Mouse (Mus musculus) spleen, postnatal 4 days (tissue): ENCODE data around the gene Spata33.
"Not testable (repeated sequence)": the region's sequence is repeated elsewhere in the genome, so short reads cannot be mapped to it uniquely, and the experiment has no call there.

ENCODE experiments used
- DNase-seq, 2 experiments: peaks; one replicate each; pipeline ENCODE4 v3.0.0; 2022; ENCODE audit warnings: low spot score in 2 of 2

Spata33 gene

GRCm38 (mm10) chr8:123233300-123233699 lies 20.7 kb downstream of the Spata33 start:
- DNase-seq: no peak

GRCm38 (mm10) chr8:123233760-123234159 lies 21.1 kb downstream of the Spata33 start:
- DNase-seq: no peak

DNA sequence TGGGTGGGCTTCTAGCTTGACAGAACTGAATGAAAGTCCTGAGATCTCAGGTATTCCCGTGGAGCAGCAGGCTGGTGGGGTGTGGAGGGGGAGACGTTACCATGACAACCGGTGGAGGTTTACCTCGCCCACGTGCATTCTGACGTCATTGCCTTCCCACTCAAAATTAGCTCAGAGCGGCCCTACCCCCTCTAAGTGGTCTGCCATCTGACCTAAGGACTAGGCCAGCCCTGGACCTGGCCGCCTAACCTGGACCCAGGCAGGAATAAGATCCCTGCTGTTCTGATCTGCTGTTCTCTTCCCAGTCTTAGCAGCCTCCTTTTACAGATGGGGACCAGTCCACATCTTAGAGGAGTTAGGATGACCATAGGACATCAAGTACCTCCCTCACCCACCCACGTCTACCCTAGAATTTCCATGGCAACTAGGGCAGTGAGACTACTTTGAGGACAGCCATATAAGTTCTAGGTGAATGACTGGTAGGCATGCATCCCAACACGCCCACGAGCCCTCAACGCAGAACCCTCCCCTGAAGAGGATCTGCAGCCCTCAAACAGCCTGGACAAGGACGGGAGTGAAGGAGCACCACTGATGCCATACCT lies 22.4 kb downstream of the Spata33 start:
- no peak for DNase-seq

DNA sequence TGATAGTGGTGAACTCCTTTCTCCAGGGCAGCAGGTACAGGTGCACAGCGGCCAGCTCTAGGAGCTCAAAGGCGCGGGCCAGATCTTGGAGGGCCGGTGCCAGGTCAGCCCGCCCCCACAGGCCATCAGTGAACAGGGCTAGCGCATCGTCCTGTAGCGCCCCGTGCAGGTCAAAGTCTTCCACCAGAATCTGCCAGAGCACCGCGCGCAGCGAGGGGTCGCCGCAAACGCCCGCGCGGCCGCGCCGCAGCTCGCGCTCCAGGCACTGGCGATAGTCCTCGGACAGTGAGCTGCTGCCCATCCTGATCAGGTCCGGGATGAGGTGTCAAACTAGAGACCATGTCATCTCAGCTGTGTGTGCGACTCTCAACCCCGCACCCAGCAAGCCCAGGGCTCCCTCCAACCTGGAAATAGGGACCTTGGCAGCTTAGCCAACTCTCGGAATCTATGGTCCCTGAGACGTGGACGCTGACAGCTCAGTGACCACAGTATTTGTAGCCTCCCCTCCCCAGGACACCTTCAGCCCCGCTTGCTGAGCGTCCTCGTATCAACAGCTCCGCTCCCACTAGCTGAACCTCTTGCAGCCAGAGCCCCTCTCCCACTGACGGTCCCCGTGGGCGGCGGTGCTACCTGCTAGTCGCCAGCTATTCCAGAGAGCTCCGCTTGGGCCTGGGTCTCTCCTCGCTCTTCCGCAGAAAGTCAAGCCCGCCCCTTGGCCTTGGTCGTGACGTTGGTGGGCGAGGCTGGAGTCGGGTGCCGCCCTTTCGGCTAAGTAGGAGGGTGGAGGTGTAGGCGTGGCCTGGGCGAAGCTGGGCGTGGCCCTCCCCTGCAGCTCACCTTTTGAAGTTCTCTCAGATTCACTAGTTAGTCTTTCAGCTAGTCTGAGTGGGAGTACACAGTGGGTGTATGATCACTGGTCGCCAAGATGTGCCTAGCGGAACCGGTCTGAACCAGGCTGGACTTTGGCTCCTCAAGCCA lies 23.2 kb downstream of the Spata33 start, which contains the start of gene Spata2l:
TSS of gene Spata2l (minus strand) at position 714 of the 978 bp plus-strand sequence.
- peak; percentile 86 to 91 for DNase-seq

DNA sequence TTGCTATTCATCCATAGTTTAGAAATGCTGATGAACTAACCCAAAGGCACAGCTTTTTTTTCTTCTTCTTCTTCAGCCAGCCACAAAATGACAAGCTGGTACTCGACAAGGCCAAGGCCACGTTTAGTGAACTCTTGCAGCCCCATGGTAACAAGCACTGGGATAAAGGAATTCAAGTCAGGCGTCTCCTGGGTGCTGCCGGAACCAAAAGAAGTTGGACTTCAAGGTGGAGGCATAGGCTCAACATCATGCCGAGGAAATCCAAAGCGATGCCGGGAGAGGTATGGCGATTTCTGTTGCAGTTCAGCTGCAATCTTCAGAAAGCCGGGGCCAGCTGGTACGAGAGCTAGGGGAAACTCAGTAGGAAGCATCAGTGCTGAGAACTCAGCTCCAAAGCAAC lies 26.8 kb downstream of the Spata33 start:
- no peak for DNase-seq

DNA sequence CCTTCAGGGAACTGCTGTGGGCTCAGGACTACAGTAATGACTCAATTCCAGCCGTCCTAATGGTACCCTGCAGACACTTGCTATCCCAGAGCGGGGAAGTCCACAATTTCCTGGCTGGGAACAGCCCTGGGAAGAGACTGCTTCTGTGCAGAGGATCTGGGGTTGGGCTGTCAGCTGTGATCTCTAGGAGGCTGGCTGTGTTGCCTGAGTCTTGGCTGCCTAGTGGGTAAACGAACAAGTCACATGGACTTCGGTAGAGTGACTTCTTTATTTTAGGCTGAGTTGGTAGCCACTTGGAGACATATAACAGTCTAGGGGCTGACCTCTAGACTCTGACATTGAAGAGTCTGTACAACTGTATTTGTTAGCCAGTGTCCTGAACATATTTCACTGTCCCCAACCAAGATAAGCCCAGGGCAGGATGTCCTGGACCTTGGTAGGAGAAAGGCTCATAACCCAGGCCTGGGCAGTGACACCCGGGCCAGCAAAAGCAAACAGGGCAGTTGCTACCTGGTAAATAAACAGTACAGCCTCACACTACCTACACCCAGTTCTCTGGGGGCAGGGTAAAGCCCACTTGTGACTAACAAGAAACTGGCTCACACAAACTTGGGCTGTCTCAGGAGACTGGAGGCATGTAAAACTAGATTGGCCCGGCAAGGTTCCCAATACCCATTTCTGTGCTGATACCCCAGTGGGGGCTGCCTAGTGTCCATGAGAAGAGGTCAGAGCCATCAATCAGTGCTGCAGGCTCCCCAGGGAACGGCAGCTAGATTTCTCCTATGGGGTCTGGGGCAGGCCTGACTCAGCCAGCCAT lies 29.7 kb downstream of the Spata33 start:
- DNase-seq: no peak

DNA sequence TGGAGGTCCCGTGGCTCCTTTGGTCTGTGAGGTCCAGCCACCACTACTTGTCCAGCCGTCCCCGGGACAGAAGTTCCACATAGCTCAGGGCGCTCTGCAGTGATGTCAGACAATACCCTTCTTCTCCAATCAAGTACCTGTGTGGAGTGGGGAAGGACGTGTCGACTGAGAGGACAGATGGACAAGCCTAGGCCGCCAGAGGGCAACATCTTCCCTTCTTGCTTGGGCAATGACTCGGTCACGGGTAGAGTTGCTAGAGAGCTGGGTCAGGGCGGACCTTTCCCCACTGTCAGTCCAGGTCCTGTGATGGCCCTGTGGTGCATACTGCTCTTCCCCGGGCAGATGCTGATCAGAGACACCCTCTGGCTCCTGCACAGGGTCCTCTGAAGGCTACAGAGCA lies 30.4 kb downstream of the Spata33 start:
- DNase-seq: no peak

DNA sequence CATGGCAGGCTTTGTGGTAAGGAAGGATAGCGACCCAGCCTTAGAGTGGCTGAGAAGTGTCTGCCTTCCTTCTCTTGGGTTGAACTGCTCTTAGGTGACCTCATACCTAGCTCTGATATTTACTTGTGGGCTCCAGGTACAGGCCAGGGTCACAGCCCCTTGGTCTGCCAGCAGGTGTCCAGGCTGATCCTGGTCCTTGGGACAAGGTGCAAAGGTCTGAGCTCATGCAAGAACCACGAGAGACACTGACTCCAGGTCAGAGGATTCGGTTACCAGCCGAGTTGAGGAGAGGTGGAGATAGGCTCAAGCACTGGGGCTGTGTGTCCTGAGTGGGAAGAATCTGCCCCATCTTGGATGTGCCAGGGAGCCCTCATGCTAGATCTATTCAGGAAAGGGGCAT lies 31.8 kb downstream of the Spata33 start:
- DNase-seq: peak in 1 of 2 experiments; percentile 59

DNA sequence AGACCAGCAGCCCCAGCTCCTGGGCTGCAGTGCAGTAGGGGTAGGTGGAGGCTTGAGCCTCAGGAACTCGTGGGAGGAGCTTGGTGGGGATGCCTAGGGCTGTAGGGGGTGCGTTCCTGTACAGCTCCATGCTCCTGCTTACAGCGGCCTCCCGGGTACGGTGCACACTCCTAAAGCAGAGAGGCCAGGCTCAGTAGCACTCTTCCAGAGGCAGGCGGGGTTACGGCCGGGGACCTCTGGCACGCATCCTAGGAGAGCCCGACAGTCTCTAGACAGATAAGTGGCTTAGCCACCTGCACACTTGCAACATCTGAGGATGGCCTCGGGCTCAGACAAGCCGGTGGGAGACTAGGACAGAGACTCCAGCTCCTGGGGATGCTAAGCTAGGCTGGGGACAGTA lies 32.9 kb downstream of the Spata33 start:
- peak in 1 of 2 experiments; percentile 58 for DNase-seq

DNA sequence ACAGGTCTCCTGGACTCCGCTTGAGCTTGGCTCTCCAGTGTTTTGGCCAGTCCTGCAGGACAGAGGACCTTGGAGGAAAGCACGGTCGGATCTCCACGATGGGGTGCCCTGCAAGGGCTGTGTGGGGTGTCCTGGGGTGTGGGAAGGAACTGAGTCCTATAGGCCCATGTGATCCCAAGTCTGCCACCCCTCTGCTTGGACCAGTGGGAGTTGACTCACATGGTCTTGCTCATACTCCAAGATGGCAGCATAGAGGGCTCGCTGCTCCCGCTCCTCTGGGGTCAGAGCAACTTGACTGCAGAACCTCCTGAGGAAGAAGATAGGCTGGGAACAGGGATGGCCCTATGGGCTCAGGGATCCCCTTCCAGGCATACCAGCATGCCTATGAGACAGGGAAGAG lies 35.1 kb downstream of the Spata33 start:
- DNase-seq: peak in 1 of 2 experiments; percentile 58

DNA sequence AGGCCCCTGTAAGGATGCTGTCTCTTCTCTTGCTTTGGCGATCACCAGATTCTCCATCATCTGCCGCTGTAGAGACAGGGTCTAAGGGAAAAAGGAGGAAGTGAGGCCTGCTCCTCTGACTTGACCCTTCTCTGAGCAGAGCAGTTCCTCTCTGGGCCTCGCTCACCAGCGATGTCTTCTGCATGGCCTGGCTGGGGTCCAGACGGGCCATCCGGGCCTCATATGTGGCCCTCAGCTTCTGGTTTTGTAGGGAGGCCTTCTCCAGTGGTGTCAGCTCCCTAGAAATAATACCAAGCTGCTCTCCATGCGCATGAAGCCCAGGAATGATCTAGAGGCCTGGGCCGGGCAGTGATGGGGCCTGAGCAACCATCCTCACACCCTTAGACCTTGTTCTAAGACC lies 36.0 kb downstream of the Spata33 start:
- peak in 1 of 2 experiments; percentile 58 for DNase-seq

GRCm38 (mm10) chr8:123250940-123251339 lies 38.3 kb downstream of the Spata33 start:
- DNase-seq: no peak

DNA sequence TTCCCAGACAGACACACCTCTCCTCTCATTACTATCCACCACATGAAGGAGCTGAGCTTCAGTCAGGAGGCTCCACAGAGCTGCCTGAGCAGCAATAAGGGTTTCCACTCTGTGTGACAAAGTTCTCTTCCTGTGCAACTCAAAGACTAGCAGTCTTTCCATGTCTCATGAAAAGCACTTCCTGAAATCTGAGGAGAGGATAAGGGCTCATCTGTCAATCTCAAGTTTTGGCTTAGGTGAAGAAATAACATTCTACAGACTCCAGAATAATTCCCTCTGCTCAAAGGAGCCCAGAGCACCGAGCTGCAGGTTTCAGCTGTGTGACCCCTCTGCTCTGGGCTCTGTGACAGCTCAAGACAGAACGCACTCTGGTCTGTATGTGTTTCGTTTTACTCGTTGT lies 40.3 kb downstream of the Spata33 start:
- DNase-seq: no peak

GRCm38 (mm10) chr8:123253451-123254098 lies 40.9 kb downstream of the Spata33 start:
- no peak for DNase-seq

DNA sequence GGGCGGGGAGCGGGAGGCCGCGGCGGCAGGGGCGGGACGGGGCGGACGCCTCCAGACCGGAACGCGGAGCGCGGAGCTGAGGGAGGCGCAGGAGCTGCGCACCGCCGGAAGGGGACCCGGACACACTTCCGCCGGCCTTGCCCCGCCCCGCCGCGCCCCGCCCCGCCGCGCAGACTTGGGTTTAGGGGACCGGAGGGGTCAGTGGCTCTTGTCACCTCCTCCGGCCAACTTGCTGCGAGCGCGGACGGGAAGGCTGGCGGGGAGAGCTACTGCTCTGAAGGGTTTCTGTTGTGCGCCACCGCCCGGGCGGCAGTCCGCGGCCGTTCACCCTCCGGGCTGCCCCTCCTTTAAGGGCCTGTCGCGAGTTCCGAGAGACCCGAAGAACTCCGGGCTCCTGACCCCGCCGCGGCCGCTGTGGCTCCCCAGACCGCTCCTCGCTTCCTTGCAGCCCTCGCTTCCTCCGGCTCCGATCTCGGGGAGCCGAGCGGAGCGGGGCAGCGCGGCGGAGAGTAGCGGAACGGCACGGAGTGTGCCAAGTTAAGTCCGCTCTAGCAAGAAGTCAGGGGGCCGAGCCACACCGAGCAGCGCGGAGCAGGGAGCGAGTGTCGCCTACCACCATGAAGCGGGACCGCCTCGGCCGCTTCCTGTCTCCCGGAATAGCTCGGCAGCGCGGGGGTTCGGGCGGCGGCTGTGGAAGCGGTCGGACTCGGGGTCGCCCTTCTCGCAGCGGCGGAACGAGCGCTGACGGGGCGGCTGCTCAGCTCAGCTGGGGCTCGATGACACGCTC lies 41.7 kb downstream of the Spata33 start, which contains the start of the genes Zfp276 and Vps9d1:
TSS of gene Zfp276 (plus strand) at position 97 of the 787 bp plus-strand sequence.
TSS of gene Vps9d1 (minus strand) at position 250 of the 787 bp plus-strand sequence.
- peak; percentile 88 to 95 for DNase-seq

GRCm38 (mm10) chr8:123255170-123255569 lies 42.5 kb downstream of the Spata33 start:
- no peak for DNase-seq

- DNase-seq: no peak
These were observed 44.5 kb downstream of the Spata33 start for GRCm38 (mm10) chr8:123257114-123257513.

DNA sequence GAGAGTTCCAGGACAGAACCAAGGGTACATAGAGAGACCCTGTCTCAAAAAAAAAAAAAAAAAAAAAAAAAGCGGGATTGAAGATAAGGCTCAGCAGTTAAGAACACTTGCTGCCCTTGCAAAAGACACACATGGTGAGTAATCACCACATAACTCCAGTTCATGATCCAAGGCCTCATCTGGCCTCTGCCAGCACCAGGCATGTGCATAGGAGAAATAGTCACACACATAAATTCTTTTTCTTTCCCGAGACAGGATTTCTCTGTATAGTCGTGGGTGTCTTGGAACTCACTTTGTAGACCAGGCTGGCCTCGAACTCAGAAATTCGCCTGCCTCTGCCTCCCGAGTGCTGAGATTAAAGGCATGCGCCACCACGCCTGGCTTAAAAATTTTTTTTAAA lies 45.0 kb downstream of the Spata33 start:
- DNase-seq: not testable (repeated sequence)

DNA sequence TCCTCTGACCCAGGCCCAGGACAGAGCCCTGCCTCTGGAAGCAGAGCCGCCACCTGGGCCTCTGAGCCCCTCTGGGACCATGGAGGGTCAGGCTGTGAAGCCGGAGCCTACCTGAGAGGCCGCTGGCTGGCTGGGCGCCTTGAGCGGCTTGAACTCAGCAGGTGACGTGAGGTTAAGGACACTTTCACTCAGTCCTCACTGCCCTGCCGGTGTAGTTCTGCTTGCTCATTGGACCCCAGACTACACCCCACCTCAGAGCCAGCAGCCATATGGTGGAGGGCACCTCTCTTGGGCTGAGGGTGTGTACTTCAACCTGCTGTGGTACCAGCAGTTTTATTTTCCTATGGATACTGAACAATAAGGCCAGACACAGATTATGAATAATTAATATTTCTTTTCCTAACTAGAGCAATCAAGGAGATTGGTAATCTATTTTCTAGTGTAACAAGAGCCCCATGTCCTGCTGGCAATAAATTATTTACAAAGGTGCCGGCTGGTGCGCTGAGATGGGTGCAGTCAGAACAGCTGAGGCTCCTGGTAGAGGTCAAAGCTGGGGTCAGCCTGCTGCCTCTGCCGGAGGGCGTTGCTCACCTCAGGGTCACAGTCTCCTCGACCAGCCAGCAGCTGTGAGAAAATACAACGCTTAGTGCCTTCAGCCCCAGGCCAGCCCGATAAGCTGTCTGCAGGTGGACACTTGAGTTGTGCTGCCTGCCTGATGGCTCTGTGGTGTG lies 55.5 kb downstream of the Spata33 start:
- no peak for DNase-seq

DNA sequence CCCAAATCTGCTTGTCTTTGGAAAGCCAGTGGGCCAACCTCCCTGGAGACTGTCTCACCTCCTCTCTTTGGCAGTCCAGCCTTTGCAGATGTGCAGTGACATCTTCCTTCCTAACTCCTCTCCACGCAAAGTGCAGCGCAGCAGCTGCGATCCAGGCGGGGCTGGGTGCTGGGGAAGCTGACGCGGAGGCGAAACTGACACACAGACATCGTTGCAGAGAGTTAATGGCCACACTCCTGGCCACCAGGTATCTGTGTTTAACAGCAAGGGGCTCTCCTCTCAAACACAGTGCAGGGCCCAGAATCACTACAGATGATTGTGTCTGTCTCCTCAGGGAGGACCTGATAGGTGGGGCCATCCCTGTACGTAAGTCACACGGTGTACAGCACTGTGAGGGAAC lies 58.5 kb downstream of the Spata33 start:
- DNase-seq: no peak
